24 mouse cellular contexts compared by ENCODE assay signal in the genomic region with DNA sequence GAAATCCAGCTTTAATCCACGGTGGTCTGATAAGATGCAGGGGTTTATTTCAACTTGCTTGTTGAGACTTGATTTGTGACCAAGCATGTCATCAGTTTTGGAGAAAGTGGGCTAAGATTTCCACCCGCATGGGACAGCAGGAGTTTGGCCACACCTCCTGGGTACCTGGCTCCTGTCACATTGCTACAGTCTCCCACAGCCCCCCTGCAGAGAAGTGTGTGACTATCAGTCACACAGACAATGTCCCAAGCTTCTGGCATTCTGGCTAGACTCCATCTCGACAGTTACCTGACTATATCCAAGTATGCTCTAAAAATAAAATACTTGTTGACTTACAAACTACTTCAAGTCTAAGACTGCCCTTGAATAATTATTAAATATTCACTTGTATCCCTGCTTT.
DNase-seq lines count a peak whose midpoint lies in the region; ATAC-seq and TF ChIP-seq lines count a peak whose summit lies in the region.
"Had no signal": no experiment of that assay in that cellular context is flagged by ENCODE, and none has a peak within 500 bp of the region (broad histone marks: within the 10 kb centered on the region; RNA-seq: fewer than 3 reads in every experiment).

No protein-coding gene starts in this region.

- no peaks in the 10 kb centered on the region for H3K27me3 ChIP-seq in heart, embryonic 12.5 days (replicated peaks)
- no peaks in the 10 kb centered on the region for H3K27me3 ChIP-seq in cerebellum, adult 2 months (ENCODE audit: control insufficient read depth, insufficient read depth, low read length)
- H3K27me3 ChIP-seq: CH12.LX; embryonic facial prominence, embryonic 15.5 days; hindbrain, embryonic 12.5 days; Patski had no signal

- H3K36me3 ChIP-seq in heart, embryonic 12.5 days: no peaks in the 10 kb centered on the region
- H3K36me3 ChIP-seq: embryonic facial prominence, embryonic 15.5 days; forebrain, embryonic 10.5 days; hindbrain, embryonic 12.5 days had no signal

- TF ChIP-seq CTCF in cerebellum, adult 2 months (IDR thresholded peaks at IDR 0.05; ENCODE audit: borderline replicate concordance, insufficient read depth, low read depth, low read length): no peak
- TF ChIP-seq CTCF in gastrocnemius, adult 2 months (IDR thresholded peaks at IDR 0.05): no peak

- intact Hi-C loops in gastrocnemius, adult 2 months (cut with DNase I): no loop called here

- no peak for TF ChIP-seq POLR2A in cerebellum, adult 2 months (IDR thresholded peaks at IDR 0.05; ENCODE audit: borderline replicate concordance, insufficient read depth, low read length)

- ATAC-seq in heart, embryonic 12.5 days (ENCODE audit: insufficient number of reproducible peaks, low FRiP score): no peak
- ATAC-seq: activated CD4-positive, CD25-positive, alpha-beta regulatory T cell, adult 4 months; forebrain, embryonic 14.5 days; hindbrain, embryonic 16.5 days; inflammation-experienced regulatory T-cells, adult 6 months; intestine, postnatal 0 days; Patski had no signal

- H3K9ac ChIP-seq in heart, embryonic 12.5 days: no peak overlapping the region
- H3K9ac ChIP-seq: embryonic facial prominence, embryonic 15.5 days; hindbrain, embryonic 12.5 days had no signal

- peak; percentile 89 for DNase-seq in heart, adult 11 months
- DNase-seq in brain, adult 2 months (ENCODE audit: low read depth, low spot score): peak; percentile 30
- DNase-seq in cerebellum, adult 2 months: peak; percentile 17 to 56
- peak; percentile 50 to 67 for DNase-seq in cerebellum, postnatal 10 days
- no peak for DNase-seq in spleen, postnatal 36 days (ENCODE audit: low spot score in 2 of 2)
- no peak for DNase-seq in gastrocnemius, adult 2 months
- DNase-seq in urinary bladder, postnatal 14 days (ENCODE audit: low spot score): no peak
- DNase-seq: adrenal gland, postnatal 25 days; embryo, embryonic 11 days; gastrocnemius, postnatal 10 days; heart, postnatal 4 days; kidney, adult 9 months had no signal

- no peak overlapping the region for H3K27ac ChIP-seq in heart, embryonic 12.5 days (ENCODE audit: poor library complexity, severe bottlenecking)
- H3K27ac ChIP-seq in cerebellum, adult 2 months (ENCODE audit: insufficient read depth, low read length): no peak overlapping the region
- H3K27ac ChIP-seq in gastrocnemius, adult 2 months: no peak overlapping the region
- H3K27ac ChIP-seq: embryonic facial prominence, embryonic 15.5 days; forebrain, embryonic 10.5 days; hindbrain, embryonic 12.5 days had no signal

- H3K4me1 ChIP-seq in heart, embryonic 12.5 days (replicated peaks): peaks cover 3% of the 10 kb centered on the region; the same call in 1 of the 2 replicates
- H3K4me1 ChIP-seq in cerebellum, adult 2 months (ENCODE audit: control insufficient read depth, insufficient read depth, low read length): peaks cover 3% of the 10 kb centered on the region; the same call in 1 of the 2 replicates
- H3K4me1 ChIP-seq: embryonic facial prominence, embryonic 15.5 days; forebrain, embryonic 10.5 days; hindbrain, embryonic 12.5 days had no signal

- whole genome bisulfite sequencing in heart, embryonic 12.5 days: 27% methylated on average over 3 of the region's 3 CpGs
- 28% methylated on average over 3 of the region's 3 CpGs for WGBS in cerebellum, adult 2 months

- H3K4me2 ChIP-seq in heart, embryonic 12.5 days: no peak overlapping the region
- H3K4me2 ChIP-seq: embryonic facial prominence, embryonic 15.5 days; hindbrain, embryonic 12.5 days had no signal

- H3K4me3 ChIP-seq in heart, embryonic 12.5 days: no peak overlapping the region
- no peak overlapping the region for H3K4me3 ChIP-seq in cerebellum, adult 2 months (replicated peaks; ENCODE audit: insufficient read depth, low read depth, low read length)
- H3K4me3 ChIP-seq in gastrocnemius, adult 2 months: no peak overlapping the region
- H3K4me3 ChIP-seq: embryonic facial prominence, embryonic 15.5 days; erythroblast, embryonic 14.5 days; forebrain, embryonic 10.5 days; hindbrain, embryonic 12.5 days had no signal

- H3K9me3 ChIP-seq in heart, embryonic 12.5 days (replicated peaks): no peaks in the 10 kb centered on the region
- H3K9me3 ChIP-seq: embryonic facial prominence, embryonic 15.5 days; forebrain, embryonic 10.5 days; hindbrain, embryonic 12.5 days had no signal

Comparison
In these comparisons a context has a peak if more than half of its experiments do, and no peak if none do; other contexts are left out.
1. DNase-seq: peak in heart, adult 11 months (single experiment), brain, adult 2 months (single experiment), cerebellum, adult 2 months (2 of 2) and cerebellum, postnatal 10 days (2 of 2); none in spleen, postnatal 36 days (0 of 2), gastrocnemius, adult 2 months (single experiment) and urinary bladder, postnatal 14 days (single experiment).